In the genomic region with DNA sequence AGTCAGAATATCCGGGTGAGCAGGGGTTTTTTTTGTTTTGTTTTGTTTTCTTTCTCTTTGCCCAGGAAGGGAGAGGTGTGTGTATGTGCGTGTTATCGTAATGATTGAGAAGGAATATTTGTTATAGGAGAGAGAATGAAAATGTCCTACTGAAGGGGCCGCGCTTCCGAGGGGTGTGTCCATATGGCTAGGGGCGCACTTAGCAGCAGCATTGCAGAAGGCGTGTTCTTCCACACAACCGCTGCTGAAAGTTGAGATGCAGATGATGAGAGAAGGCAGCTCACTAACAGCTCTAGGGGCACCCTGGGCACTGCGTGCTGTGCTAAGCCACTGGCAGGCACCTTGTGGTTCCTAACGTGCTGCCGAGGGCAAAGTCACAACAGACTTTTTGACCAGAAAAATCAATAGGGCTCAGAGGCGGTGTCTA, we compare ENCODE assay signal across 8 mouse cellular contexts. TPM values are rescaled to one million over a fixed set of nuclear protein-coding genes. Genes with fewer than 3 reads are reported as not detected.
DNase-seq lines count a peak whose midpoint lies in the region; ATAC-seq and TF ChIP-seq lines count a peak whose summit lies in the region.

No protein-coding gene starts in this region.

- H3K4me1 ChIP-seq in hindbrain, embryonic 10.5 days (replicated peaks) = peaks cover 23% of the 10 kb centered on the region
- peaks cover 9% of the 10 kb centered on the region for H3K4me1 ChIP-seq in limb, embryonic 14.5 days (ENCODE audit: control insufficient read depth, insufficient read depth, low read length)
- H3K4me1 ChIP-seq in midbrain, postnatal 0 days (ENCODE audit: insufficient read depth, low read length) = peaks cover 4% of the 10 kb centered on the region; the same call in 1 of the 2 replicates

- no peak; the same call in 1 of the 2 replicates for TF ChIP-seq CTCF in midbrain, postnatal 0 days (IDR thresholded peaks at IDR 0.05)

- no peaks in the 10 kb centered on the region for H3K36me3 ChIP-seq in hindbrain, embryonic 10.5 days
- no peaks in the 10 kb centered on the region for H3K36me3 ChIP-seq in limb, embryonic 14.5 days (ENCODE audit: control insufficient read depth, insufficient read depth, low read length)
- H3K36me3 ChIP-seq in midbrain, postnatal 0 days (ENCODE audit: insufficient read depth, low read length) = no peaks in the 10 kb centered on the region

- DNase-seq in spleen, adult 12 weeks (ENCODE audit: low spot score) = peak; percentile 37
- no peak for DNase-seq in spleen, postnatal 14 days (ENCODE audit: low spot score in 2 of 2)
- DNase-seq in embryo, embryonic 9.5 days (ENCODE audit: extremely low spot score) = peak; percentile 29
- DNase-seq in hindbrain, embryonic 10.5 days (ENCODE audit: low spot score) = peak; percentile 34
- DNase-seq in limb, embryonic 14.5 days (ENCODE audit: low spot score) = peak; percentile 40
- peak; percentile 34 for DNase-seq in midbrain, postnatal 0 days (ENCODE audit: low spot score)
- DNase-seq in thymus, postnatal 36 days = peak; percentile 26 to 35
- no peak for DNase-seq in frontal cortex, postnatal 14 days (ENCODE audit: low spot score in 2 of 2)

- peak overlapping the region; percentile 94 for H3K27ac ChIP-seq in hindbrain, embryonic 10.5 days
- H3K27ac ChIP-seq in limb, embryonic 14.5 days (replicated peaks; ENCODE audit: low read depth, low read length) = 0 out of 2 replicates have a peak overlapping the region, but pooled peaks have one; percentile 84
- H3K27ac ChIP-seq in midbrain, postnatal 0 days (ENCODE audit: low read depth, low read length) = peak overlapping the region; percentile 92; the same call in 1 of the 2 replicates

- ATAC-seq in limb, embryonic 14.5 days (ENCODE audit: low FRiP score, low read depth) = no peak
- ATAC-seq in midbrain, postnatal 0 days (ENCODE audit: low FRiP score) = no peak

- H3K9me3 ChIP-seq in hindbrain, embryonic 10.5 days = no peaks in the 10 kb centered on the region
- no peaks in the 10 kb centered on the region for H3K9me3 ChIP-seq in limb, embryonic 14.5 days (ENCODE audit: control insufficient read depth, low read length)
- no peaks in the 10 kb centered on the region for H3K9me3 ChIP-seq in midbrain, postnatal 0 days (ENCODE audit: low read length)

- peak overlapping the region; percentile 81 for H3K4me3 ChIP-seq in hindbrain, embryonic 10.5 days
- peak overlapping the region; percentile 82 for H3K4me3 ChIP-seq in limb, embryonic 14.5 days (replicated peaks; ENCODE audit: low read length)
- H3K4me3 ChIP-seq in midbrain, postnatal 0 days (ENCODE audit: low read depth, low read length) = peak overlapping the region; percentile 80

- peak overlapping the region; percentile 99 for H3K4me2 ChIP-seq in limb, embryonic 14.5 days (replicated peaks; ENCODE audit: low read depth, low read length, severe bottlenecking)
- H3K4me2 ChIP-seq in midbrain, postnatal 0 days (ENCODE audit: low read depth, low read length, poor library complexity, severe bottlenecking) = peak overlapping the region; percentile 88

- 4% methylated on average over 13 of the region's 13 CpGs for WGBS in hindbrain, embryonic 10.5 days
- 4% methylated on average over 13 of the region's 13 CpGs for WGBS in limb, embryonic 14.5 days
- WGBS in midbrain, postnatal 0 days = 1% methylated on average over 13 of the region's 13 CpGs

- no peaks in the 10 kb centered on the region for H3K27me3 ChIP-seq in hindbrain, embryonic 10.5 days (ENCODE audit: insufficient read depth, poor library complexity, severe bottlenecking)
- no peaks in the 10 kb centered on the region for H3K27me3 ChIP-seq in limb, embryonic 14.5 days (ENCODE audit: control insufficient read depth, insufficient read depth, low read length)
- no peaks in the 10 kb centered on the region for H3K27me3 ChIP-seq in midbrain, postnatal 0 days (ENCODE audit: insufficient read depth, low read length)

- peak overlapping the region; percentile 91 for H3K9ac ChIP-seq in limb, embryonic 14.5 days (ENCODE audit: low read depth, low read length, severe bottlenecking)
- peak overlapping the region; percentile 90 for H3K9ac ChIP-seq in midbrain, postnatal 0 days (replicated peaks; ENCODE audit: low read length, poor library complexity, severe bottlenecking)

- no peak for TF ChIP-seq POLR2A in limb, embryonic 14.5 days (IDR thresholded peaks at IDR 0.05; ENCODE audit: borderline replicate concordance, extremely low read depth, insufficient read depth, insufficient read length)

RNA-seq across cellular contexts. Expression of gene Rnf19b, which starts 1.1 kb away (rescaled TPM):
- 9.2 and 9.9 TPM in 2 replicates for polyA plus RNA-seq in hindbrain, embryonic 10.5 days (2016; fragmentation: Nextera tagmentation; extraction: Ambion mirVana)
- polyA plus RNA-seq in limb, embryonic 14.5 days (2012; rRNA removed) = 28.1 and 29.1 TPM in 2 replicates
- 9.9 and 10.0 TPM in 2 replicates for polyA plus RNA-seq in limb, embryonic 14.5 days (2014; fragmentation: Nextera tagmentation; extraction: Ambion mirVana)
- total RNA-seq in midbrain, postnatal 0 days (2014; rRNA removed) = 138 and 160 TPM in 2 replicates
- 34.8 and 40.2 TPM in 2 replicates for polyA plus RNA-seq in midbrain, postnatal 0 days (2015; fragmentation: Nextera tagmentation; extraction: Ambion mirVana)

RNA-seq across cellular contexts. Expression of gene Tmem54, which starts 46.2 kb away (rescaled TPM):
- polyA plus RNA-seq in hindbrain, embryonic 10.5 days (2016; fragmentation: Nextera tagmentation; extraction: Ambion mirVana) = 2.5 and 5.1 TPM in 2 replicates
- 8.8 and 9.9 TPM in 2 replicates for polyA plus RNA-seq in limb, embryonic 14.5 days (2012; rRNA removed)
- polyA plus RNA-seq in limb, embryonic 14.5 days (2014; fragmentation: Nextera tagmentation; extraction: Ambion mirVana) = 11.1 and 13.3 TPM in 2 replicates
- 0.99 TPM in 1 of 2 replicates, not detected in the other for total RNA-seq in midbrain, postnatal 0 days (2014; rRNA removed)
- 0.21 TPM in 1 of 2 replicates, not detected in the other for polyA plus RNA-seq in midbrain, postnatal 0 days (2015; fragmentation: Nextera tagmentation; extraction: Ambion mirVana)

Comparison
In these comparisons a context has a peak if more than half of its experiments do, and no peak if none do; other contexts are left out.
1. DNase-seq: peak in spleen, adult 12 weeks (single experiment), embryo, embryonic 9.5 days (single experiment), hindbrain, embryonic 10.5 days (single experiment), limb, embryonic 14.5 days (single experiment), midbrain, postnatal 0 days (single experiment) and thymus, postnatal 36 days (2 of 2); none in spleen, postnatal 14 days (0 of 2) and frontal cortex, postnatal 14 days (0 of 2).
2. Peak in every context shown above with its lines, with median percentiles within 50 percentile points of each other: H3K27ac ChIP-seq and H3K4me3 ChIP-seq.